Mouse (Mus musculus): ENCODE data around the gene A730049H05Rik. TPM values are rescaled to one million over a fixed set of nuclear protein-coding genes. Genes with fewer than 3 reads are reported as not detected.

A730049H05Rik gene
- total RNA-seq (2014; rRNA removed) (0.08 and 0.57 TPM in 2 replicates), polyA plus RNA-seq (2015; fragmentation: Nextera tagmentation; extraction: Ambion mirVana) (0.35 and 0.38 TPM in 2 replicates)

GRCm38 (mm10) chr6:92816311-92816751, at the start of gene A730049H05Rik:
TSS of gene A730049H05Rik (plus strand) at chr6:92816478.
- H3K9ac ChIP-seq, result no peak within 1 kb of the TSS
- no peaks in the 10 kb centered on the region for H3K27me3 ChIP-seq (ENCODE audit: insufficient read depth, low read length)
- DNase-seq (peak; percentile 10), ATAC-seq (no peak)
- H3K27ac ChIP-seq (ENCODE audit: low read depth, low read length), result no peak within 1 kb of the TSS
- TF ChIP-seq CTCF (IDR thresholded peaks at IDR 0.05; ENCODE audit: low read depth), result no peak
- H3K4me3 ChIP-seq (ENCODE audit: low read depth, low read length), result no peak within 1 kb of the TSS
- 7% methylated on average over 8 of the region's 8 CpGs for WGBS
- no peaks in the 10 kb centered on the region for H3K36me3 ChIP-seq (ENCODE audit: insufficient read depth)
- peak within 1 kb of the TSS; percentile 23; the same call in 1 of the 2 replicates for H3K4me2 ChIP-seq (ENCODE audit: low read depth)
- H3K4me1 ChIP-seq (ENCODE audit: insufficient read depth), result no peaks in the 10 kb centered on the region
- H3K9me3 ChIP-seq (ENCODE audit: low read length), result no peaks in the 10 kb centered on the region

GRCm38 (mm10) chr6:92776356-92776755, 39.9 kb upstream of the A730049H05Rik start:
- Histone ChIP-seq H3K4me3 (ENCODE audit: low read depth, low read length) (no peak overlapping the region), H3K4me2 (ENCODE audit: low read depth) (no peak overlapping the region), H3K36me3 (ENCODE audit: insufficient read depth) (no peaks in the 10 kb centered on the region), H3K27me3 (ENCODE audit: insufficient read depth, low read length) (no peaks in the 10 kb centered on the region), H3K4me1 (ENCODE audit: insufficient read depth) (no peaks in the 10 kb centered on the region), H3K9ac (no peak overlapping the region), H3K9me3 (ENCODE audit: low read length) (no peaks in the 10 kb centered on the region), H3K27ac (ENCODE audit: low read depth, low read length) (no peak overlapping the region)
- 5% methylated on average over 2 of the region's 2 CpGs for WGBS
- TF ChIP-seq CTCF (IDR thresholded peaks at IDR 0.05; ENCODE audit: low read depth), result peak; percentile 77
- peak; percentile 40; the same call in 1 of the 2 replicates for ATAC-seq
- peak; percentile 74 for DNase-seq

GRCm38 (mm10) chr6:92779140-92779934, 36.9 kb upstream of the A730049H05Rik start:
- H3K4me3 ChIP-seq (ENCODE audit: low read depth, low read length), result no peak overlapping the region
- no peak for TF ChIP-seq CTCF (IDR thresholded peaks at IDR 0.05; ENCODE audit: low read depth)
- no peaks in the 10 kb centered on the region for H3K27me3 ChIP-seq (ENCODE audit: insufficient read depth, low read length)
- H3K4me2 ChIP-seq (ENCODE audit: low read depth), result no peak overlapping the region
- no peaks in the 10 kb centered on the region for H3K36me3 ChIP-seq (ENCODE audit: insufficient read depth)
- WGBS, result 82% methylated on average over 11 of the region's 11 CpGs
- DNase-seq (no peak), ATAC-seq (no peak)
- no peaks in the 10 kb centered on the region for H3K9me3 ChIP-seq (ENCODE audit: low read length)
- H3K9ac ChIP-seq, result no peak overlapping the region
- no peak overlapping the region for H3K27ac ChIP-seq (ENCODE audit: low read depth, low read length)
- H3K4me1 ChIP-seq (ENCODE audit: insufficient read depth), result no peaks in the 10 kb centered on the region

- DNase-seq (no peak), ATAC-seq (no peak)
- Histone ChIP-seq H3K9me3 (ENCODE audit: low read length) (no peaks in the 10 kb centered on the region), H3K27me3 (ENCODE audit: insufficient read depth, low read length) (no peaks in the 10 kb centered on the region), H3K27ac (ENCODE audit: low read depth, low read length) (no peak overlapping the region), H3K4me3 (ENCODE audit: low read depth, low read length) (no peak overlapping the region), H3K4me1 (ENCODE audit: insufficient read depth) (no peaks in the 10 kb centered on the region), H3K4me2 (ENCODE audit: low read depth) (no peak overlapping the region), H3K36me3 (ENCODE audit: insufficient read depth) (no peaks in the 10 kb centered on the region), H3K9ac (no peak overlapping the region)
- TF ChIP-seq CTCF (IDR thresholded peaks at IDR 0.05; ENCODE audit: low read depth), result no peak
- 55% methylated on average over 5 of the region's 5 CpGs for WGBS
Observed at GRCm38 (mm10) chr6:92779935-92780205, 36.4 kb upstream of the A730049H05Rik start.

- no peak for DNase-seq
- ATAC-seq, result no peak
- no peak overlapping the region for H3K4me2 ChIP-seq (ENCODE audit: low read depth)
- H3K4me1 ChIP-seq (ENCODE audit: insufficient read depth), result no peaks in the 10 kb centered on the region
- no peak overlapping the region for H3K27ac ChIP-seq (ENCODE audit: low read depth, low read length)
- H3K9me3 ChIP-seq (ENCODE audit: low read length), result no peaks in the 10 kb centered on the region
- no peak for TF ChIP-seq CTCF (IDR thresholded peaks at IDR 0.05; ENCODE audit: low read depth)
- no peaks in the 10 kb centered on the region for H3K36me3 ChIP-seq (ENCODE audit: insufficient read depth)
- H3K9ac ChIP-seq, result no peak overlapping the region
- H3K27me3 ChIP-seq (ENCODE audit: insufficient read depth, low read length), result peaks cover 2% of the 10 kb centered on the region; the same call in 1 of the 2 replicates
- 89% methylated on average over 6 of the region's 6 CpGs for WGBS
- H3K4me3 ChIP-seq (ENCODE audit: low read depth, low read length), result no peak overlapping the region
Observed at GRCm38 (mm10) chr6:92781446-92781845, 34.8 kb upstream of the A730049H05Rik start.

GRCm38 (mm10) chr6:92784782-92785181, 31.5 kb upstream of the A730049H05Rik start:
- WGBS, result 7% methylated on average over 7 of the region's 7 CpGs
- TF ChIP-seq CTCF (IDR thresholded peaks at IDR 0.05; ENCODE audit: low read depth), result peak; percentile 92
- peak; percentile 40; the same call in 1 of the 2 replicates for ATAC-seq

GRCm38 (mm10) chr6:92786701-92787375, 29.4 kb upstream of the A730049H05Rik start:
- no peaks in the 10 kb centered on the region for H3K9me3 ChIP-seq (ENCODE audit: low read length)
- H3K27ac ChIP-seq (ENCODE audit: low read depth, low read length), result no peak overlapping the region
- no peaks in the 10 kb centered on the region for H3K4me1 ChIP-seq (ENCODE audit: insufficient read depth)
- peak overlapping the region; percentile 57 for H3K4me2 ChIP-seq (ENCODE audit: low read depth)
- TF ChIP-seq CTCF (IDR thresholded peaks at IDR 0.05; ENCODE audit: low read depth), result no peak
- H3K4me3 ChIP-seq (ENCODE audit: low read depth, low read length), result peak overlapping the region; percentile 36
- WGBS, result 3% methylated on average over 20 of the region's 20 CpGs
- peak; percentile 35 for DNase-seq
- H3K27me3 ChIP-seq (ENCODE audit: insufficient read depth, low read length), result peaks cover 5% of the 10 kb centered on the region; the same call in 1 of the 2 replicates
- no peaks in the 10 kb centered on the region for H3K36me3 ChIP-seq (ENCODE audit: insufficient read depth)
- ATAC-seq, result peak; percentile 42
- H3K9ac ChIP-seq, result peak overlapping the region; percentile 31; the same call in 1 of the 2 replicates

More at GRCm38 (mm10) chr6:92784782-92785181, 31.5 kb upstream of the A730049H05Rik start:
- no peak overlapping the region for H3K4me2 ChIP-seq (ENCODE audit: low read depth)
- peak; percentile 87 for DNase-seq
- no peak overlapping the region for H3K27ac ChIP-seq (ENCODE audit: low read depth, low read length)
- no peaks in the 10 kb centered on the region for H3K36me3 ChIP-seq (ENCODE audit: insufficient read depth)
- H3K27me3 ChIP-seq (ENCODE audit: insufficient read depth, low read length), result peaks cover 5% of the 10 kb centered on the region; the same call in 1 of the 2 replicates
- H3K9me3 ChIP-seq (ENCODE audit: low read length), result no peaks in the 10 kb centered on the region
- H3K9ac ChIP-seq, result no peak overlapping the region
- H3K4me3 ChIP-seq (ENCODE audit: low read depth, low read length), result no peak overlapping the region
- H3K4me1 ChIP-seq (ENCODE audit: insufficient read depth), result no peaks in the 10 kb centered on the region

Data from forebrain, postnatal 0 days (tissue).